Mouse (Mus musculus): Measurements from ENCODE around the gene Ctnnd2. TPM values are rescaled to one million over a fixed set of nuclear protein-coding genes. Genes with fewer than 3 reads are reported as not detected.

Ctnnd2 gene
- polyA plus RNA-seq, 1 experiment from 2014 or later = 0.85 TPM

- Histone ChIP-seq H3K36me3 (ENCODE audit: control insufficient read depth, insufficient read depth, low read length) (no peaks in the 10 kb centered on the region), H3K4me3 (ENCODE audit: low read depth, low read length) (no peak overlapping the region), H3K4me1 (replicated peaks; ENCODE audit: control insufficient read depth, insufficient read depth, low read length) (no peaks in the 10 kb centered on the region), H3K9ac (ENCODE audit: low read depth, low read length) (no peak overlapping the region), H3K9me3 (ENCODE audit: control insufficient read depth, low read length) (no peaks in the 10 kb centered on the region), H3K4me2 (no peak overlapping the region), H3K27me3 (replicated peaks; ENCODE audit: control insufficient read depth, insufficient read depth, low read length) (no peaks in the 10 kb centered on the region), H3K27ac (ENCODE audit: low read depth, low read length) (no peak overlapping the region)
- no peak for DNase-seq (ENCODE audit: low spot score)
- no peak for ATAC-seq (replicated peaks; ENCODE audit: low FRiP score)
- 72% methylated on average over 6 of the region's 6 CpGs for WGBS
These were observed 713.0 kb downstream of the Ctnnd2 start for GRCm38 (mm10) chr15:30885410-30885809.

DNA sequence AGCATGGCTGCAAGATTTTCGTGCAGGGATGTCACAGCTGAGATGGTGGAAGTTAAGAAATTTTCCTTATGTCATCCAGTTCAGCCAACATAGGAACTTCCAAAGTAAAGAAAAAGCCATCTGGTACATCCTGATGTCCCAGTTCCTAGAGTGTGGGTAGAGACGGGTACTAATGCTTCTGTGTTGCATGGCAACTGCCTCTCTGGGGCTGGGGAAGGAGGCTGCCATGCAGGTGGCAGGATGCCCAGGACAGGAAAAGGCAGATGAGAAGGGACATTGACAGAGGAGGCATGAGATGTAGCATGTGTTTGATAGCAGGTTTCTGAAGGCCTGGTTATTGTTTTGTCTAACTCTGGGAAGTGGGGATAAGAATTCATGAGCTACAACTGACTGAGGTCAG, 715.2 kb downstream of the Ctnnd2 start:
- Histone ChIP-seq H3K4me2 (no peak overlapping the region), H3K36me3 (ENCODE audit: control insufficient read depth, insufficient read depth, low read length) (no peaks in the 10 kb centered on the region), H3K4me3 (ENCODE audit: low read depth, low read length) (no peak overlapping the region), H3K4me1 (replicated peaks; ENCODE audit: control insufficient read depth, insufficient read depth, low read length) (no peaks in the 10 kb centered on the region), H3K9me3 (ENCODE audit: control insufficient read depth, low read length) (no peaks in the 10 kb centered on the region), H3K27ac (ENCODE audit: low read depth, low read length) (no peak overlapping the region), H3K27me3 (replicated peaks; ENCODE audit: control insufficient read depth, insufficient read depth, low read length) (no peaks in the 10 kb centered on the region), H3K9ac (ENCODE audit: low read depth, low read length) (no peak overlapping the region)
- WGBS = 74% methylated on average over 2 of the region's 2 CpGs
- DNase-seq (ENCODE audit: low spot score) = no peak
- ATAC-seq (replicated peaks; ENCODE audit: low FRiP score) = no peak

- H3K4me1 ChIP-seq (replicated peaks; ENCODE audit: control insufficient read depth, insufficient read depth, low read length) = no peaks in the 10 kb centered on the region
- no peak for DNase-seq (ENCODE audit: low spot score)
- WGBS = 46% methylated on average over 4 of the region's 4 CpGs
- no peaks in the 10 kb centered on the region for H3K9me3 ChIP-seq (ENCODE audit: control insufficient read depth, low read length)
- no peak overlapping the region for H3K4me3 ChIP-seq (ENCODE audit: low read depth, low read length)
- no peak overlapping the region for H3K4me2 ChIP-seq
- no peaks in the 10 kb centered on the region for H3K27me3 ChIP-seq (replicated peaks; ENCODE audit: control insufficient read depth, insufficient read depth, low read length)
- no peak for ATAC-seq (replicated peaks; ENCODE audit: low FRiP score)
- H3K36me3 ChIP-seq (ENCODE audit: control insufficient read depth, insufficient read depth, low read length) = no peaks in the 10 kb centered on the region
- H3K9ac ChIP-seq (ENCODE audit: low read depth, low read length) = no peak overlapping the region
- H3K27ac ChIP-seq (ENCODE audit: low read depth, low read length) = no peak overlapping the region
These were observed 719.6 kb downstream of the Ctnnd2 start for GRCm38 (mm10) chr15:30891986-30892385.

DNA sequence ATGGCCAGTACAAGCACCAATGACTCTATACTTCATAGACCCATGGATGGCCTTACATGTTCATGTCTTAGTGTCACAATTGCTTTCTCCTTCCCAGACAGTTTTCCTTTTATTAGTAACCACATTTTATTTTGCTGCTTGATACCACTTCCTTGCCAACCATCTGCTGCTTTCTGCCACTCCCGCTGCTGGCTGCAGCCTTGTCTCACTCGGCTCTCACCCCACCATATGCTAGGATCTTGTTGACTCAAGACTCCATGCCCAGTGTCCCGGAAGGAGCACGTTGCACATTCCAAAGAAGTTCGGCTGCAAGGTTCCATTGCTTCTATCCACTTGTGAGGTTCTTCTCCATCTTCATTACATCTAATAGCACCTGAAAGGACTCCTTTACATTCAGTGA, 722.7 kb downstream of the Ctnnd2 start:
- ATAC-seq (replicated peaks; ENCODE audit: low FRiP score) = no peak

GRCm38 (mm10) chr15:30897342-30897741, 724.9 kb downstream of the Ctnnd2 start:
- Histone ChIP-seq H3K4me1 (replicated peaks; ENCODE audit: control insufficient read depth, insufficient read depth, low read length) (no peaks in the 10 kb centered on the region), H3K9me3 (ENCODE audit: control insufficient read depth, low read length) (no peaks in the 10 kb centered on the region), H3K4me3 (ENCODE audit: low read depth, low read length) (no peak overlapping the region), H3K4me2 (no peak overlapping the region), H3K27me3 (replicated peaks; ENCODE audit: control insufficient read depth, insufficient read depth, low read length) (no peaks in the 10 kb centered on the region), H3K36me3 (ENCODE audit: control insufficient read depth, insufficient read depth, low read length) (no peaks in the 10 kb centered on the region), H3K9ac (ENCODE audit: low read depth, low read length) (no peak overlapping the region), H3K27ac (ENCODE audit: low read depth, low read length) (no peak overlapping the region)
- ATAC-seq (replicated peaks; ENCODE audit: low FRiP score) = no peak
- 91% methylated on average over 8 of the region's 8 CpGs for WGBS
- DNase-seq (ENCODE audit: low spot score) = no peak

More for the DNA sequence above, 722.7 kb downstream of the Ctnnd2 start:
- Histone ChIP-seq H3K9me3 (ENCODE audit: control insufficient read depth, low read length) (no peaks in the 10 kb centered on the region), H3K4me2 (no peak overlapping the region), H3K36me3 (ENCODE audit: control insufficient read depth, insufficient read depth, low read length) (no peaks in the 10 kb centered on the region), H3K9ac (ENCODE audit: low read depth, low read length) (no peak overlapping the region), H3K4me1 (replicated peaks; ENCODE audit: control insufficient read depth, insufficient read depth, low read length) (no peaks in the 10 kb centered on the region), H3K27me3 (replicated peaks; ENCODE audit: control insufficient read depth, insufficient read depth, low read length) (no peaks in the 10 kb centered on the region), H3K4me3 (ENCODE audit: low read depth, low read length) (no peak overlapping the region), H3K27ac (ENCODE audit: low read depth, low read length) (no peak overlapping the region)
- WGBS = 76% methylated on average over 5 of the region's 5 CpGs
- DNase-seq (ENCODE audit: low spot score) = no peak

GRCm38 (mm10) chr15:30908027-30908426, 735.6 kb downstream of the Ctnnd2 start:
- ATAC-seq (replicated peaks; ENCODE audit: low FRiP score) (no peak), DNase-seq (ENCODE audit: low spot score) (no peak)
- Histone ChIP-seq H3K27me3 (replicated peaks; ENCODE audit: control insufficient read depth, insufficient read depth, low read length) (no peaks in the 10 kb centered on the region), H3K4me3 (ENCODE audit: low read depth, low read length) (no peak overlapping the region), H3K27ac (ENCODE audit: low read depth, low read length) (no peak overlapping the region), H3K4me1 (replicated peaks; ENCODE audit: control insufficient read depth, insufficient read depth, low read length) (no peaks in the 10 kb centered on the region), H3K9ac (ENCODE audit: low read depth, low read length) (no peak overlapping the region), H3K4me2 (no peak overlapping the region), H3K9me3 (ENCODE audit: control insufficient read depth, low read length) (no peaks in the 10 kb centered on the region), H3K36me3 (ENCODE audit: control insufficient read depth, insufficient read depth, low read length) (no peaks in the 10 kb centered on the region)
- 48% methylated on average over 2 of the region's 2 CpGs for WGBS

DNA sequence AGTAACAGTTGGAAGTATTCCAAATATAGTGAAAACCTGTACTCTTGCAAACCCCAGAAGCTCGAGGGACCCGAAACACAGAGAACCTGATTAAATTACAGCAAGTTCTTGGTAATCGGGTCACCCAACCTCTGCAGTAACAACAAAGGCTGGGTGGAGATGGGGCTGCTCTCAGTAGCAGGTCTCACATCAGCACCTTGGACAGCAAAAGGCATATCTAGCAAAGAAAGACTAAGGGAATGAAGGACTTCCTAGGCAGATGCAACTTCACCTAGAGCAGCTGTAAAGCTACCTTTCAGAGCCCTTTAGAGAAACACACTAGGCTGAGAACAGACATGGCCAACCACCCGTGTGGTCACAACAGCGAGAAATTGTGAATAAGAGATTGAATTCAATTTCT, 741.0 kb downstream of the Ctnnd2 start:
- no peaks in the 10 kb centered on the region for H3K36me3 ChIP-seq (ENCODE audit: control insufficient read depth, insufficient read depth, low read length)
- 73% methylated on average over 5 of the region's 5 CpGs for WGBS
- H3K9ac ChIP-seq (ENCODE audit: low read depth, low read length) = no peak overlapping the region
- no peak overlapping the region for H3K4me3 ChIP-seq (ENCODE audit: low read depth, low read length)
- H3K27ac ChIP-seq (ENCODE audit: low read depth, low read length) = no peak overlapping the region
- H3K4me1 ChIP-seq (replicated peaks; ENCODE audit: control insufficient read depth, insufficient read depth, low read length) = no peaks in the 10 kb centered on the region
- ATAC-seq (replicated peaks; ENCODE audit: low FRiP score) (no peak), DNase-seq (ENCODE audit: low spot score) (no peak)
- no peak overlapping the region for H3K4me2 ChIP-seq
- no peaks in the 10 kb centered on the region for H3K27me3 ChIP-seq (replicated peaks; ENCODE audit: control insufficient read depth, insufficient read depth, low read length)
- no peaks in the 10 kb centered on the region for H3K9me3 ChIP-seq (ENCODE audit: control insufficient read depth, low read length)

DNA sequence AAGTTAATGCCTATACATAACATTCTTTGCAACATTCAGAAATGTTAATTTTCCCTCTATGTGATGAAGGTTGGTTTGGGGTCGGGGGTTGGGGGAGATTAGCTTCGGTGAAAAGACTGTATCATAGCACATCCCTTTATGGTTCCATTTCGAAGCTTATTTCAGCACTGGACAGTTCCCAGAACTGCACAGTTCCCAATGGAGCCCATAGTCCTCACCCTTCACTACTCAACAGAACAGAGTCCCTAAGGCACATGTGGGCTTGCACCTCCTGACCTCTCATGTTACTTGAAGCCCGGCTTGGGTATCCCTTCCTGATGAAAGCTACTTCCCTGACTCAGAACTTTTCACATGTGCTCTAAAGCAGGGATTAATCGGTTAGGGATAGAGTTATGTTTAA, 753.4 kb downstream of the Ctnnd2 start:
- H3K4me3 ChIP-seq (ENCODE audit: low read depth, low read length) = no peak overlapping the region

GRCm38 (mm10) chr15:30927632-30928031, 755.2 kb downstream of the Ctnnd2 start:
- ATAC-seq (replicated peaks; ENCODE audit: low FRiP score) (no peak), DNase-seq (ENCODE audit: low spot score) (no peak)
- Histone ChIP-seq H3K4me2 (no peak overlapping the region), H3K9ac (ENCODE audit: low read depth, low read length) (no peak overlapping the region), H3K36me3 (ENCODE audit: control insufficient read depth, insufficient read depth, low read length) (no peaks in the 10 kb centered on the region), H3K27me3 (replicated peaks; ENCODE audit: control insufficient read depth, insufficient read depth, low read length) (no peaks in the 10 kb centered on the region), H3K9me3 (ENCODE audit: control insufficient read depth, low read length) (no peaks in the 10 kb centered on the region), H3K27ac (ENCODE audit: low read depth, low read length) (no peak overlapping the region), H3K4me3 (ENCODE audit: low read depth, low read length) (no peak overlapping the region), H3K4me1 (replicated peaks; ENCODE audit: control insufficient read depth, insufficient read depth, low read length) (no peaks in the 10 kb centered on the region)
- 55% methylated on average over 7 of the region's 7 CpGs for WGBS

More for the DNA sequence above, 753.4 kb downstream of the Ctnnd2 start:
- Histone ChIP-seq H3K27me3 (replicated peaks; ENCODE audit: control insufficient read depth, insufficient read depth, low read length) (no peaks in the 10 kb centered on the region), H3K27ac (ENCODE audit: low read depth, low read length) (no peak overlapping the region), H3K9ac (ENCODE audit: low read depth, low read length) (no peak overlapping the region), H3K4me2 (no peak overlapping the region), H3K4me1 (replicated peaks; ENCODE audit: control insufficient read depth, insufficient read depth, low read length) (no peaks in the 10 kb centered on the region), H3K36me3 (ENCODE audit: control insufficient read depth, insufficient read depth, low read length) (no peaks in the 10 kb centered on the region), H3K9me3 (ENCODE audit: control insufficient read depth, low read length) (no peaks in the 10 kb centered on the region)
- 68% methylated on average over 5 of the region's 5 CpGs for WGBS
- ATAC-seq (replicated peaks; ENCODE audit: low FRiP score) (no peak), DNase-seq (ENCODE audit: low spot score) (no peak)
